Mouse (Mus musculus) CH12.LX (cell line): ENCODE data around the gene 9130409I23Rik.

Source experiments
- CHD2 ChIP-seq: IDR thresholded peaks from 2 replicates; pipeline ENCODE4 v1.6.1; 2011; ENCODE audit warnings: low read length, improper control_type of control experiment
- CTCF ChIP-seq, 2 experiments: IDR thresholded peaks in 1 of 2; conservative IDR thresholded peaks in 1 of 2; 2 replicates each; pipeline ENCODE4 v1.5.1; 2011 to 2012; ENCODE audit warnings: low read depth in 2 of 2, low read length in 2 of 2, improper control_type of control experiment in 1 of 2, inconsistent platforms in 1 of 2, mild to moderate bottlenecking in 1 of 2, moderate library complexity in 1 of 2
- E2F4 ChIP-seq: IDR thresholded peaks from 2 replicates; pipeline ENCODE4 v1.6.1; 2011; ENCODE audit warnings: low read depth, low read length, improper control_type of control experiment; ENCODE audit not compliant: insufficient replicate concordance
- ETS1 ChIP-seq: conservative IDR thresholded peaks from 2 replicates; pipeline ENCODE4 v1.6.1; 2012; ENCODE audit warnings: low read depth, mild to moderate bottlenecking, inconsistent platforms, low read length, improper control_type of control experiment, moderate library complexity
- NRF1 ChIP-seq: IDR thresholded peaks from 2 replicates; pipeline ENCODE4 v1.6.1; 2014; ENCODE audit warnings: low read depth, mild to moderate bottlenecking, inconsistent platforms, low read length, improper control_type of control experiment, moderate library complexity
- POLR2AphosphoS2 ChIP-seq: IDR thresholded peaks from 2 replicates; pipeline ENCODE4 v1.6.1; 2011; ENCODE audit warnings: low read depth, low read length, improper control_type of control experiment
- TBP ChIP-seq: conservative IDR thresholded peaks from 2 replicates; pipeline ENCODE4 v1.6.1; 2011; ENCODE audit warnings: low read depth, low read length, improper control_type of control experiment
- USF1 ChIP-seq: IDR thresholded peaks from 2 replicates; pipeline ENCODE4 v1.6.1; 2014; ENCODE audit warnings: low read depth, mild to moderate bottlenecking, inconsistent platforms, low read length, improper control_type of control experiment

DNA sequence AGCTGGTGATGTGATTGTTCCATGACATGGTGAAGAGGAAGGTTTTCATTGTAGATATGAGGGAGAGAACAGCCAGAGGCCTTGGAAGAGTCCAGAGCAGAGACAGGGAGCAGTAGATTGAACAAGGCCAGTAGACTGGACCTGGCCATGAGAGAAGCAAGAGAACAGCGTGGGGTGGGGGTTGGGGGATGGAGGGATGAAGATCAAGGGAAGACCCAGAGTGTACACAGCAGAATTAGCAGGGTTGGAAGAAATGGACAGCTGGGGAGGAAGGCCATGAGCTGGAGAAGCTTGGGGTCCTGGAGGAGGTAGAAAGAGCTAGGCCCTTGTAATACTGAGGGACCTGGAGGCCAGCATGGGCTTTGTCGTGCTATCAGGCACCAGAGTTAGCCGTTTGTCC is 38.6 kb upstream of the 9130409I23Rik start:
- TF ChIP-seq NRF1, result no peak
- no peak for TF ChIP-seq CTCF (conservative IDR thresholded peaks at IDR 0.05 in 1 of 2, IDR thresholded peaks at IDR 0.05 in 1 of 2; ENCODE audit: low read depth in 2 of 2, low read length in 2 of 2)
- TF ChIP-seq USF1, result no peak
- no peak for TF ChIP-seq E2F4
- TF ChIP-seq TBP, result no peak
- TF ChIP-seq ETS1, result no peak
- no peak for TF ChIP-seq CHD2
- no peak for TF ChIP-seq POLR2AphosphoS2
